Mouse (Mus musculus) cortical plate, adult 2 months (tissue): Measurements from ENCODE around the gene Acvr1.

ENCODE experiments used
- CTCF ChIP-seq: fragments of 200-500 bp; IDR thresholded peaks from 2 replicates; pipeline ENCODE4 v1.5.1; 2011; ENCODE audit warnings: mild to moderate bottlenecking, control low read depth, low read length; ENCODE audit not compliant: insufficient read depth; ENCODE audit errors: extremely low read depth
- POLR2A ChIP-seq: fragments of 200-500 bp; IDR thresholded peaks from 2 replicates; pipeline ENCODE4 v1.6.1; 2011; ENCODE audit warnings: mild to moderate bottlenecking, low read length, control low read depth; ENCODE audit not compliant: insufficient read depth; ENCODE audit errors: extremely low read depth

GRCm38 (mm10) chr2:58433317-58433716 lies 133.6 kb downstream of the Acvr1 start:
- TF ChIP-seq CTCF (no peak), POLR2A (no peak)
